Mouse (Mus musculus) heart, adult 11 months (tissue): ENCODE results near the gene Ube2c.

Experiments used
- DNase-seq: peaks from one replicate; pipeline ENCODE4 v3.0.0; 2022

Gene Ube2c

DNA sequence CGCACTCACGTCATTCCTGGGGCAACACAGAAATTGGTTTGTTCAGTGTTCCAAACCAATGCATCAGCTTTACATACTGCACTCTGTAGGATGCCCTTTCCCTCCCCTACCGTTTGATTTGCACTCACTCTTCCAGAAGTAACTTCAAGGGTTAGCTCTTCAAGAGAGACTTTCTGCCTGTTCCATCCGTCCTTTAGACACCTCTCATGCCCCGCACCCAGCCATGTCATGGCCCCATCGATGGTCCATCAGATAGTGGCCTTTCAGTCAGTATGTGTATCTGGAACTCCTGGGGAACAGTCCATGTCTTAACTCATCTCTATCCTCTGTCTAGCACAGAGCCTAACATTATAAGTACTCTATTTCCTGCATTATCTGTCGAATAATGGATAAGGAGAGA lies 7.1 kb upstream of the Ube2c start:
- peak; percentile 70 for DNase-seq

DNA sequence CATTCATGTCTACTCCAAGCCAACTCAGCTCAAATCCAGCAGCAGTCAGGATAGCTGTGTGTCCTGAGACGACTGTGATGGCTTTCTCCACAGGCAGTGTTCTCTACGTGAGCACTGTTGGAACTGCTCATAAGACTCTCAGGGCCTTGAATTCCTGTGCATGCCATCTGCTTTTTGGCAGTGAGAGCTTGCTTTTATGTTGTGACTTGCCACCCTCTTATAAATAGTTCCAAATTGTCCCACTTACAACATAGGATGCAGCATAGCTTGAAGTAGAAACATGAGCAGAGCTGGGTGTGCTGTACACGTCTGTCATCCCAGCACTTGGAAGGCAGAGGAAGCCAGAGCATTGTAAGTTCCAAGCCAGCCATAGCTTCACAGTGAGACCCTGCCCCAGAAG lies 3.9 kb upstream of the Ube2c start:
- no peak for DNase-seq

DNA sequence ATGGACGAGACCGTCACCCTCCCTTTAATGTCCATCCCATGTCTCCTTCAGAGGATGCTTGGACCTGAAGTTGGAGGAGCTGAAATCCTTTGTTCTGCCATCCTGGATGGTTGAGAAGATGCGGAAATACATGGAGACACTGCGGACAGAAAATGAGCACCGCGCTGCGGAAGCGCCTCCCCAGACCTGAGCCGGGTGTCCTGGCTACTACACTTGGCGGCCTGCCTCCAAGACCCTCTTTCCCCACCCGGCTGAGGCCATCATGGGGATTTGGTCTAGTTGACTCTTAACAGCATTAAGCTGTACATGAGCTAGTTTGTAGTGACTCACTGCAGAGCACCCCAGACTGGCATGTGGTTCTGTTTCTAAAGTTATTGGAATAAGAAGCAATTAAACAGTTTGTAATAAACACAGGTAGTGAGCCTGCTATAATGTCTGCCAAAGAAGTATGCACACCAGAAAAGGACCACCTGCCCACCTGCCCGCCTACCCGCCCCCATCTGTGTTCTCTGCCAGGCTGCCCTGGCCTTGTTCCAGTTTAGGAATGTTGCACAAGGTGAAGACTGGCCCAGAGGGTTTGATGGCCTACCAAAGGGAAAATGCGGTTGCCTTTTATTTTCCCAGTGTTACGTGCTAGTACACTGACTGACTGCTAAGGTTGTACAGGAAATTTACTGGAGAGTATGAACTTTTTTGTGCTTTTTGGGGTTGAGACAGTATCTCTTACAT lies 1.7 kb upstream of the Ube2c start:
- no peak for DNase-seq

DNA sequence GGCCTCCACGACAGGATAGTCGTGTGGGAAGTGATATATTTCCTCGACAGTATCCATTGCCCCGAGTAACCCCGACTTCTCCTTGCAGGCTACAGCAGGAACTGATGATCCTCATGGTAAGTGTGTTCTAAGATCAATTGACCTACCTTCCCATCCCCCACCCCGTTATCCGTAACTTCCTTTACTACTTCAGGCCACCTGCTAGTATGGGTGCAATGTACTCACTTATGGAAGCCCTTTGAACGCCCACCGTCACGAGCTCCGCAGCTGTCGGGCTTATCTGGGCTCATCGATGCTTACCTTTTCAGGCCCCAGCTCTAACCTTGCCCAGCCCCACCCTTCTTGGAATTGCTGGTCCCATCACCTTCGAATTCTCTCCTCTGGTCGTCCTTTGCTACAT lies 581 bp downstream of the Ube2c start:
- no peak for DNase-seq

DNA sequence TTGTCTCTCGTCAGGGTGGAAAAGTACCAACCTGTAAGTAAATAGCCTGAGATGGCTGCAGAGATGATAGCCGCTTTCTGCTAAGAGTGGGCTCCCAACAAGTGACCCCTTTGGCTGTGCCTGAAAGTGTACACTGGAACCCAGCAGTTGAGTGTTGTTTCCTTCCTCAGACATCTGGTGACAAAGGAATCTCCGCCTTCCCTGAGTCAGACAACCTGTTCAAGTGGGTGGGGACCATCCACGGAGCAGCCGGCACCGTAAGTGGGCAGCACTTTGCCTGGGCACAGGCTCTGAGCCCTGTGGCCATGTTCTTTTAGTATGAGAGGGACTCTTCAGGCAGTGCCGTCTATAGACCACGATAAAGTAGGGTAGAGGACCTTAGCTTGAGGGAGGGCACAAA lies 1.4 kb downstream of the Ube2c start:
- no peak for DNase-seq

DNA sequence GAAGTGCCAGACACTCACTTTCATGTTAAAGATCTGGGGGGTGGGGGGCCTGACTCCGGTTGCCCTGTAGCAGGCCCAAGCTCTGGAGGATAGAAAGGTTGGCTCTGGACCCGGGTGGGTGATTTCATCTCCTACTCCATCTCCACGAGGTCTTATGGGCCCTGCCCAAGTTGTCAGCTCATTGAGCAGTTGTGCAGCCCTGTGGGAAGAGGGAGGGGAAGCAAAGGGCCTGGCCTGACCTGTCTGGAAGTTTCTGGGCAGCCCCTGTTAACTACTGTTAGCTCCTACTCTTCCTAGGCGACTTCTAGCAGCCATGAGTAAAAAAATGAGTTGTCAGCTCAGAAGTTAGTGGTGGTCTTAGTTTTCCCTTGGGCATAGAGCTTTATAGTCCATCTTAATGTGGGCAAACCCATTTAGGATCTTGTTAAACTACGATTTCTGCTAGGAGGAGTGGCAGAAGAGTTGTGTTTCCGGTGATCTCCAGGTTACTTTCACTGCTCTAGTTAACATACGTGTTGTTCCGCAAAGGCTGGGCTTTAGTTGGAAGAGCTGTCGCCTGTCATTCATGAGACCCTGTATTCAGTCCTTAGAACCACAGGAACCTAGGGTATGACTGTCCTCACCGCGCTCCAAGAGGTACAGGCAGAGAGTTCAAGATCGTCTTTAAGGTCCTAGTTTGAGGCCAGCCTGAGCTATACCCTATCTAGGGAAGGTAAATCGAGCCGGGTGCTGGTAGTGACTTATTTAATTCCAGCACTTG lies 3.7 kb downstream of the Ube2c start:
- DNase-seq: no peak

DNA sequence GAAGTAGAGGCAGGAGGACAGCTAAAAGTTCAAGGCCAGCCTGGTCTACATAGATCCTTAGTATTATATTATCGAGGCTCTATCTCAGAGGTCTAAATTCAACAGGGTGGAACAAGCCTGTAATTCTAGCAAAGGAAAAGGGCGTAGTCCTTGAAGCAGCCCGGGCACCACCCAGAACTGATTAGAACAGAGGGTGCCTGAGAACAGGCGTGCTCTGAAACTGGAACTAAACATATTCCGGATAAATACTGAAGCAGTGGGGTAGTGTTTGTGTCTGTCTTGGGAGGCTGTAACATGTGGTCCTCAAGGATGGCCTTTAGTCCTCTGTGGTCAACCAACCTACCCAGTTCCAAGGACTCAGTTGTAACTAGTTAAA lies 4.3 kb downstream of the Ube2c start:
- DNase-seq: no peak

DNA sequence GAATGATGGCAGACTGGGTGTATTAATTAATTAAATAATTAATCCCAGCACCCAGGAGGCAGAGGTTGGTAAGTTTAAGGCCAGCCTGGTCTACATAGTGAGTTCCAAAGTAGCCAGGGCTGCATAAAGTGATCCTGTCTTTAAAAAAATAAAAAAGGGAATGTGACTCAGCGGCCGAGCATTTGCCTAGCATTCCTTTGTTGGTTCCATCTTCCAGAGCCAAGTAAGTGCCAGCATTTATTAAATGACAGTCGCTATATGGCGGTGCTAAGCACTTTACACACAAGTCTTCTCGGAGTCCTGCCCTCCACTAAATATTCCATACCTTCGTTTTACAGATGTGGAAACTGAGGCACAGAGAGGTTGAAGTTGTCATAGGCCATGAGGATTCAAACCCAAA lies 6.4 kb downstream of the Ube2c start:
- DNase-seq: no peak

DNA sequence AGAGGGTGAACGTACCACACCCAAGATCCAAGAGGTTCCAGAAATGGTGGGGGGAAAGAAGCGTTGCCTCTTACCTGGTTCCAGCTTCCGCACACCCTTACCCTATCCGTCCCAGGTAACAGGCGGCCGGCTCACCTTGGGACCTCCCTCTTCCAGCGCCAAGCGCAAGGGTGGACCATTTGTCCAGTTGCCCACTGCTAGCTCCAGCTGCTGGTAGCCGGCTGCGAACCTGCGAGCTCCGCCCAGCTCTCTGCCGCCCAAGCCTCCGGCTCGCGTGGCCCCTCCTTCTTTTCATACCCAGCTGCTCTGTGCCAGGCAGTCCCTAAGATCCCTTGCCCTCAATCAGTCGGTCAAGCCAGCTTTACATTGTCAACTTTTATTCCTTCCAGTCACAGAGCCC lies 7.1 kb downstream of the Ube2c start:
- DNase-seq: peak; percentile 85

DNA sequence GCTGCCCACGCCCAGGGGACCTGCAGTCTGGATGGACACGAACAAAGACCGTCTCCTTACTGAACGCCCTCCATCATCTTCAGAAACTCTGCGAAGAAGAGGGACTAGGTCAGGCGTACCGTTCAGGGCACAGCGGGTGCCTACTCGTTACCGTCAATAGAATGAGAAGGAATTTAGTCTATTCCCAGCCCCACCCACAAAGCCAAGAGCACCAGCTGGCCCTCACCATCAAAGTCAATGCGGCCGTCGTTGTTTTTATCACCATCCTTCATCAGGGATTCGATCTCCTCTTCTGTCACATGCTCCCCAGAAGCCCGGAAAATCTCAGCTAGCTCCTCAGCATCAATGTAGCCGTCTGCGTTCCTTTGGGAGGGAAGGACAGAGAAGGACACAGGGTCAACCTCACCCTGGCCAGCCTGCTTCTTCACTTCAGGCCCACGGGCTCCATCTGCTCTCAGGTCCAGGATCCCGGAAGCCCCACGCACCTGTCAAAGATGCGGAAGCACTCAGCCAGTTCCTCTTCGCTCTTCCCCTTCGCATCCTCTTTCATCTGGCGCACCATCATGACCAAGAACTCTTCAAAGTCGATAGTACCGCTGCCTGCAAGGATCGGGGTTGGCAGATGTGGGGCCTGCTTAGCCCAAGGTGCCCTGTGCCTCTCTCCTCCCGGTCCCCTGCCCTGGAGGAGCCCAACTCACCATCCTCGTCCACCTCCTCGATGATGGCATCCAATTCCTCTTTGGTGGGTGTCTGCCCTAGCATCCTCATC lies 7.7 kb downstream of the Ube2c start:
- DNase-seq: peak; percentile 91

DNA sequence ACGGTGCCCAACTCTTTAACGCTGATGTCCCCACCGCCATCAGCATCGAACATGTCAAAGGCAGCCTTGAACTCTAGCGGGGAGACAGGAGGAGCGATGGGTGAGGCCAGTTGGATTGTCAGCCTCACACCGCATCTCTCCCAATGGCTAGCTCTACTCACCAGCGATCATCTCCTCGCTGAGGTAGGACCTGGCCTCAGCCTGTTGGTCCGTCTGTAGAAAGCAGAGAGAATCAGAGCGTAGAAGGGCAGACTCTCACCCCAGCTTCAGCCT lies 8.3 kb downstream of the Ube2c start:
- DNase-seq: peak; percentile 78

DNA sequence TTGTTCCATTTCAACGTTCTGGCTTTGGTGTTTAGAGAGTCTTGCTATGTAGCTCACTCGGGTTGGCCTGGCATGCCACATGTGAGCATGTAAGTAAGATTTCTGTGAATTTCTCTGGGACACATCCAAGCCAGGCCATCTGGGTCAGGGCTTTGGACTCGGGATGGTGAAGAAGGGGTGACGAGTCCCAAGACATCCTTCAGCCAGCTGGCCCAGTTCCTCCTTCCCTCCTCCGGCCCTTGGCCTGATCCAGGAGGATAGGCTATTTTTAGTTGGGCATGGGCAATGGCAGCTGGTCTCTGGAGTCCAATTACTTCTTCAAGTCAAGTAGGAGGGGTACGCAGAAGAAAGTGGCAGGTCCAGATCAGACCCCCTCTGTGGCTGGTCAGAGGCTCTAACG lies 9.1 kb downstream of the Ube2c start:
- peak; percentile 89 for DNase-seq

DNA sequence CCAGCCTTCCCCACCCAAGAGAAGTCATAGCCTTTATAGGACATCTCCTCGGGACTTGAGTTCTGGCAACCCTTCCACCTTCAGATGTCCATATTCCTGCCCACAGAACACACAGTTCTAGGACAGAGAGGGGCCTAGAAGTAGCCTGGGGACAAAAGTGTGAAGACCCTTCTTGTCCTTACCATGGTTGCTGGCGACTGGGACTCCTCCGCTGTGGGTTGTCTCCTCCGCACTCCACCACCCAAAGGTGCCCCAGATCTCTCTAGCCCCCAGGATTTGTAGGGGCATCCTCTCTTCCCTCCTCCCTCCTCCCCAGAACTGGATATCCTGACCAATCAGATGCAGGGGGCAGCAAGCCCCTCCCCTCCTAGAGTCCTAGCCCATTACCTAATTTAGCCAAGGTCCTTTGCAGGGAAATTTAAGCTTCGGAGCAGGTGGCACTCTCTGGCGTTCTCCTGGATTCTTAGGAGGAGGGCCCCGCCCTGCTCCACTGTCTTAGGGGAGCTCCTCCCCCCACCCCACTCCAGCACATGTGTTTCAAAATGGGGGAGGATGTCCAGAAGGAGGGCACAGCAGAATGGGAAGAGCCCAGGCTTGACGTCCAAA lies 9.9 kb downstream of the Ube2c start, which contains the start of gene Tnnc2:
TSS of gene Tnnc2 (minus strand) at position 487 of the 606 bp plus-strand sequence.
- no peak for DNase-seq

DNA sequence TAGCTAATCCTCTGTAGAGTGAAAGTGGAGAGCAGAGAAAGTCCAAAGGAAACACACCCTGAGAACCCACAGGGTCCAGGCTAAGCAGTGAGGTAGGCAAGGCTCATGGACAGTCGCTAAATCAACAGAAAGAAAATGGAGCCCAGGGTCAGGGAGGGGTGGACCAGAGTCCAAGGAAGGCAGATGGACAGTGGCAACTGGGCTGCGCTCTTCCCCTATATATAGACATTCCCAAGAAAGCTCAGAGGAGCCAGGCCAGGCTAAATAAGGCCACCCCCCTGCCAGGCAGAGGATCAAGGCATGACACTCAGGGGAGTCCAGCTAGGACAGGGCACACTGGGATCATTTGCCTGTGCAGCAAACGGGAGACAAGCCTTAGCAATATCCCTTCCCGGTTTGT lies 12.2 kb downstream of the Ube2c start:
- no peak for DNase-seq

DNA sequence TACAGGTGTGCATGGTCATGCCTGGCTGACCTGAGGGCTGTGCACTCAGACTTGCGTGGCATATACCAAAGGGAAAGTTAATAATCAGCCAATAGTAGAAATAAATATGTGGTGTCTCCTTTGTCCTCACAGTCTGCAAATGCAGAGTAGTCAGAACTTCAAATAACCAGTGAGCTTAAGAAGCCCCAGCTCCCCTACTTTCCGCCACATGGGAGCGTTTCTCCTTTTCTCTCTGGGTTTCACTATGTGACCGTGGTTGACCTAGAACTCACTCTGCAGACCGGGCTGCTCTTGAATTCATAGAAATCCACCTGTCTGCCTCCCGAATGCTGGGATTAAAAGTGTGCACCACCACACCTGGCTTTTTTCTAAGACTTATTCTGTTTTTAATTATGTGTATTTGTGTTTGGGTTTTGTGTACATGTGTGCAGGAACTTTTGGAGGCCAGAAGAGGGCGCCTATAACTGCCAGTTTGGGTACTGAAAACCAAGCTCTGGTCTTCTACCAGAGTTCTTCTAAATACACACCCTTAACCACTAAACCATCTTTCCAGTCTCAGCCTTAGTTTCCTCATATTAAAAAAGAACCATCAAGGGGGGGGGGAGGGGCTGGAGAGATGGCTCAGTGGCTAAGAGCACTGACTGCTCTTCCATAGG lies 14.4 kb downstream of the Ube2c start:
- DNase-seq: no peak

DNA sequence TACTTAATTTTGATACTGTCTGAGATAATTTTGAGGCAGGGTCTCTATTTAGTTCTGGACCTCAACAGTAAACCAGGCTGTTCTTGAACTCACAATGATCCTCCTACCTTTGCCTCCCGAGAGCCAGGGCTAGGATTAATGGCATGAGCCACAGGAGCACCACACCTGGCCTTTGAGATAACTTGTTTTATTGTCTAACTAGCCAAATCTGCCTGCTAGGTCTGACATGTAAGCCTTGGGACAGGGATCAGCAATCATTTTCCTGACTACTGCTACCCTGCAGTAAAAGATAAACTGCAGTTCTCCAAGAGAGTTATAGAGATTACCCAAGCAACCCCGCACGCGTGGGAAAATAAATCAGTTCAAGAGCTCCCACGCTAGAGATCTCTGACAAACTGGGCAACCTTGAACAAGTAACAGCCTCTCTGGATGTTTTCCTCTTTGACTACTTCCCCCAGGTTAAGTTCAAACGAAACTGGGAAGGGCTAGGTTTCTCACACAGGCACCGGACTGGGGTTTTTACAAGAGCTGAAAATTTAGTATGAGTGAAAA lies 15.2 kb downstream of the Ube2c start:
- DNase-seq: no peak

DNA sequence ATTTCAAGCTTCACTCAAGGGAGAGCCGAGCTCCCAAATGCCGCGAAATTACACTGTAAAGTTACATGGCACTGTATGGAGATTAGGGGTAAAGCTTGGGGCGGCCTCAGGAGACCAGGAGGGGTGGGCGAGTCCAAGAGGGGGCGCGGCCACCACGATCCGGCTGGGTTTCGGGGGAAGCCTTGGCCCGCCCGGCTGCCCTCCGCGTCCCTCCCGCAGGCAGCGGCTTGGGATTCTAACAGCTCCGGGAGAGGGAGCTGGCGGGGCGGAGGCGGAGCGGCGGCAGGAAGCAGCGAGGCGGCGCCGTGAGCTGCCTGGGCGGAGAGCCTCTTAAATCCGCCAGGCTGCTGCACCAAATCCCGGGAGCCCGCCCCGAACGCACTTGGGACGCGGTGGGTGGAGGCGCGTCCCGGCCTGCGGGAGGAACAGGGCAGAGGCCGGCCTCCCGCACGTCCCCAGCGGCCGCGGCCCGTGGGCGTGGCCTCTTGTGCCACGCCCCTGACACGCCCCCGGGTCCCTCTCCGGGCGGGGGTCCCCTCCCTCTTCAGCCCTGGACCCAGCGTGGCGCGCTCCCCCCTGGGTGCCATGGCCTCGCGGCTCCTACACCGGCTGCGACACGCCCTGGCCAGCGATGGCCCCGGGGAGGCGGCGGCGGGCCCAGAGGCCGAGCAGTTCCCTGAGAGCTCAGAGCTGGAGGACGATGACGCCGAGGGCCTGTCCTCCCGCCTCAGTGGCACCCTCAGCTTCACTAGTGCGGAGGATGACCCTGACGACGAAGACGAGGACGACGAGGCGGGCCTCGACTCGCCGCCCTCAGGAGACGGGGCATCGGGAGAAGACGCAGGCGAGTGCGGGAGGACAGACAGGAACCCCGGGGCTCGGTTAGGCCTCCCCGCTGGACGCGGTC lies 16.0 kb downstream of the Ube2c start, which contains the start of gene Snx21:
TSS of gene Snx21 (plus strand) at position 343 of the 907 bp plus-strand sequence.
- DNase-seq: peak; percentile 100

DNA sequence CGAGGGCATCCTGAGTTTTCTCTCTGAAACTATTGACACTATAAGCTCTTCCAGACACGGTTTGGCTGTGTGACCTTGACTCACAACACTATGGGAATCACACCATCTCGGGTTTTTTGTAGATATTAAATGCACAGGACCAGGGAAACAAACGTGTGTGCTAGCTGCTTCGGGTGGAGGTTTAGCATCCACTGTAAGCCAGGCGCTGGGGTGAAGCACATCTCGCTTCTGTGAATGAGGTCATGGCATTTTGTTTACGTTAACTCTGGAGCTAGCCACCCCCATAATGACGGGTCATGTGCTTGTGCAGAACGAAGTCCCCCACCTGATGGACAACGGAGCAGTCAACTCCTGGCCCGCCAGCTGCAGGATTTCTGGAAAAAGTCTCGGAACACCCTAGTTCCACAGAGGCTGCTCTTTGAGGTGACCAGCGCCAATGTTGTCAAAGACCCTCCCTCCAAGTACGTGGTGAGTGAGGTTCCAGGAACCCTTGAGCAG lies 16.7 kb downstream of the Ube2c start:
- DNase-seq: peak; percentile 96

DNA sequence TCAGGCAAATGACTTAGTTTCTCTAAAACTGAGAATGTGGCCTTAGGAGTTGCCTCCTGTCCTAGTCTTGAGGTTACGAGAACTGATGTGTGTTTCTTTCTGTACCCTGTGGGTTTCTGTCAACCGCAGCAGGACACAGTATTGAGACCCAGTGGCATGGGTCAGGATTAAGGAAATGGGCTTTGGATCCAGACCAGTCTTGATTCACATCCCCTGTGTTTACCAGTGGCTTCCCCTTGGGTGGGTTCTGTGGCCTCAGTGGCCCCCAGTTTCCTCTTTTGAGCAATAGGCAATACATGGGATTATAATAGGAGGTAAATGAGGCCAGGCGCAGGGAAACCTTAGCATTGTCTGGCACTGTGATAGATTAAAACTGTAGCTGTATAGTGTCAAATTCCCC lies 17.3 kb downstream of the Ube2c start:
- DNase-seq: peak; percentile 92

DNA sequence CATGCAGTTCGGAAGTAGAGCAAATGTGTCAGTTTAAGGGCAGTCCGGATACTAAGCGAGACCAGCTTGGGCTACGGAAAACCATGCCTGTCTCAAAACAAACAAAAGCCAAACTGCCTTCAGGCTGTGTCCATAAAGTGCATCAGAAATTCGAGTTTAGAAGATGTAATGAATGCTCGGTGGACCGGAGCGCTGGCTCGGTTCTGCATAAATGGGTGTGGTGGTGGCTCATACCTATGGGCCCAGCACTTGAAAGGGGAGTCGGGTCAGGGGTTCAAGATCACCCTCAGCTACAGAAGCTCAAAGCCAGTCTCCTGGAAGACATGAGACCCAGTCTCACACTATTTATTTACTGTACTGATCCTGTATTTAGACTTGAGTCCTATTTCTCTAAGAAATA lies 18.1 kb downstream of the Ube2c start:
- peak; percentile 83 for DNase-seq

DNA sequence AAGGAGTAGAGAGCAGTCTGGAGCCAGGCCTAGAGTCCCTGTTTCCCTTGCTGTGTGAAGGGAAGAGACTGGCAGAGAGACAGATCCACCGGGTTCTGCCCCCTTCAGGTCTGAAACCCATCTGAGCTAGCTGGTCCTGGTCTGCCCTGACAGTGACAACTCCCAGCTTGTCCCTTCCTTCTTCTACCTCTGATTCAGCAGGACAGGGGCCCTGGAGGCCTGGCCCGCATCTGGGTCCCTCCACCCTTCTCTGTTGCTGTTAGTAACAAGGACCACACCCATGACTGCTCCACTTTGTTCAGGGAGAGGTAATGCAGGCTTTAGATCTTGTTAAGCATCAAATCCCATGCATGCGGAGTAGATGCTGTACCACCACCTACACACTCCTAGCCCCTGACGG lies 18.7 kb downstream of the Ube2c start:
- peak; percentile 93 for DNase-seq
